Mouse (Mus musculus) embryo, embryonic 11 days (tissue): ENCODE results near the gene Cnot10.

ENCODE experiments used
- DNase-seq: peaks from one replicate; pipeline ENCODE4 v3.0.0-alpha.2; 2015

Gene Cnot10

DNA sequence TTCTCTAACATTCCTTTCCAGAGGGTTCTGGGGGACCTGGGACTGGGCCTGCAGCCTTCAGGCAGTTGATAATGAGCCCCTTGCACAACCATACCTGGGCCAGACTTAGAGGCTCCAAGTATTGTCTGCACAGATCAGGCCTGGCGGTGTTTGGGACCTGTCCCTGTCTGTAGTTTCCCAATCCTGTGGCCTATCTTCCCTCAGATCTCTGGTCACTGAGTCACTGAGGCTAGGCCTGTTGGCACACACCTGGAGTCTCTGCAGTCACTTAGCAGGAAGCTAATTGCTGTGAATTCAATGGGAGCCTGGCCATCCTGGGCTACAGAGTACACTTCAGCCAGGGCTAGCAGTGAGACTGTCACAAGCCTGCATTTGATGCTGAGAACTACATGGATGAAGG lies 64.0 kb downstream of the Cnot10 start:
- no peak for DNase-seq

DNA sequence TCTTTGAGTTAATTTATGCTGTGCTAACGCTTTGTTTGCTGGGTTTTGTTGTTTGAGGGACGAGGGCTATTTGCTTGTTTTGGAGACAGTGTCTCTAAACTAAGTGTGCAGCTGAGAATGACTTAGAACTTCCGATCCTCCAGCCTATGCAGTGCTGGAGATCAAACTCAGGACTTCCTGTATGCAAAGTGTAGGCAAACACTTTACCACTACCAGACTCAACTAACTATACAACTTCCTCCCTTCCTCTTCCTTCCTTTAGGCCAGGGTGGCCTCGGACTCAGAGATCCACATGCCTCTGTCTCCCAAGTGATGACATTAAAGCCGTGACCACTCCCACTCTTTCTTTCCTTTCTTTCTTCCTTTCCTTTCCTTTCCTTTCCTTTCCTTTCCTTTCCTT lies 66.5 kb downstream of the Cnot10 start:
- DNase-seq, result no peak

DNA sequence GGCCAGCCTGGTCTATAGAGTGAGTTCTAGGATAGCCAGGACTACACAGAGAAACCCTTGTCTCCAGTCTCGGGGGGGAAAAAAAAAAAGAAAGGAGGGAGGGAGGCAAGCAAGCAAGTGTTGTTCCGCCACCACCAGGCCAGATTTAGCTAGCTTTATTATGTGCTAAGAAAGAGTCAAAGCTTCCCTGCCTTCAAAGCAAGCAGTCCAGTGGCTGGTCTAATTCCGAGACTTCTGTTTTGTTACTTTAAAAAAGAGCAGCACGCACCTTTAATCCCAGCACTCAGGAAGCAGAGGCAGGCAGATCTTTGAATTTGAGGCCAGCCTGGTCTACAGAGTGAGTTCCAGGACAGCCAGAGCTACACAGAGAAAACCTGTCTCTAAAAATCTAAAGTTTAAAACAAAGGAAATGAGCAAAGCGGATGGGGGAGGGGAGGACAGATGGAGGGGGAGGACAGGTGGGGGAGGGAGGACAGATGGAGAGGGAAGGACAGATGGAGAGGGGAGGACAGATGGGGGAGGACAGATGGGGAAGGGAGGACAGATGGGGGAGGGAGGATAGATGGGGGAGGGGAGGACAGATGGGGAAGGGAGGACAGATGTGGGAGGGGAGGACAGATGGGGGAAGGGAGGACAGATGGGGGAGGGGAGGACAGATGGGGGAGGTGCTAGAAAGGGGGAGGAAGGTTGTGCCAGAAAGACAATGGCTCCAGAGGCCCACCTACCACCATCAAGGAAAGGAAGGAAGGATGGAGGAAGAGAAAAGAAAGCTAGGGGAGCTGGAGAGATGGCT lies 71.1 kb downstream of the Cnot10 start:
- no peak for DNase-seq

DNA sequence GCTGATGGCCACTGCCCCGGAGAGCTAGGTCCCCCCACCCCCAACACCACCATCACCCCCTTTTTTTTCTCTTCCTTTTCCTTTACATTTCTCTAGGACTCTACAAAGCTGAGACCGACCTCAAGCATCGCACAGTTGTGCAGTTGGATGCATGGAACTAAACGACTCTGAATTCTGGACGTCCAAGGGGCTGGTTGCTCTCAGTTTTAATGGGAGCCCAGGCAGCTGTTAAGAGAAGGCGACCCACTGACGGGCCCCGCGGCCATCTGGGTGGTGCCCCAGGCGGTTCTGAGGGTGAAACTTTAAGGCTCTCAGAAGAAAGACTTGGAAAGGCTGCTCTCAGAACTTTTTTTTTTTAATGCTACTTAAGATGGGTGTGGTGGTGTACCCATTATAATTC lies 75.3 kb downstream of the Cnot10 start:
- peak; percentile 59 for DNase-seq

DNA sequence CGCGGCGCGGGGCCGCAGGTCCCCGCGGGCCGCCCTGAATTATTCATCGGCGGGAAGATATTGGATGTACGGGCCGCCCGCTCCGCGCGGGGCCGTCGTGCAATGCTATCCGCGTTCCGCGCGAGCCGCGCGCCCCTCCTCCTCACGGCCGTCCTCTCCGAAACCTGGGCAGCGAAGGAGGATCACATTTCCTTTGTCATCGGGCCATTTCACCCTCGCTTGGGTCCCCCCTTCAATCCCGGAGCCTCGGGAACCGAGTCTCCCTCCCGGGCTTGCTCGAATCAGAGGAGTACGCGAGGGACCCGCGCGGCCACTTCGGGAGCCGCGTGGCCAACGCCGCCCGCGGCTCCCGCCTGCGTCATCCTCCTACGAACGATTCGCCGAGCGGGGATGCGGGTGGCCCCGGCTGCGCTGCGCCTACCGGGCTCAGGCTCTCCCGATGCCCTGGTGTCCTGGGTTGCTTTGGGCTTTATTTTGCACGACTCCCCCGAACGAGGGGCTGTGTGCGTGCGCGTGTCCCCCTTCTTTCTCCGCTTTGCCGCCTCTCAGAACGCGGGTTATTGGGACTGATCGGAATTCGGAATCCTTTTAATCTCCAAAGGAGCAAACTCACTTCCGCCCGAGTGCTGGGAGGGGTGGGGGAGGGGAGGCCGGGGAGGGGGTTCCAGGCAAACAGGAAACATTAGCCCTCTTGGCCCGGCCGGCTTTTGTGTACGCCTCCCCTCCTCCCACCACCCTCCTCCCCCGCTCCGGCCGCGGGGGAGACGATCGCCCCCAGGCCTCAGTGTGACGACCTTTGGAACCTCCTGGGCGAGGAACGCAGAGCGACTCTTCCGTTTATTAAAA lies 76.0 kb downstream of the Cnot10 start, which contains the start of gene Trim71:
TSS of gene Trim71 (minus strand) at position 609 of the 846 bp plus-strand sequence.
- peak; percentile 92 for DNase-seq

DNA sequence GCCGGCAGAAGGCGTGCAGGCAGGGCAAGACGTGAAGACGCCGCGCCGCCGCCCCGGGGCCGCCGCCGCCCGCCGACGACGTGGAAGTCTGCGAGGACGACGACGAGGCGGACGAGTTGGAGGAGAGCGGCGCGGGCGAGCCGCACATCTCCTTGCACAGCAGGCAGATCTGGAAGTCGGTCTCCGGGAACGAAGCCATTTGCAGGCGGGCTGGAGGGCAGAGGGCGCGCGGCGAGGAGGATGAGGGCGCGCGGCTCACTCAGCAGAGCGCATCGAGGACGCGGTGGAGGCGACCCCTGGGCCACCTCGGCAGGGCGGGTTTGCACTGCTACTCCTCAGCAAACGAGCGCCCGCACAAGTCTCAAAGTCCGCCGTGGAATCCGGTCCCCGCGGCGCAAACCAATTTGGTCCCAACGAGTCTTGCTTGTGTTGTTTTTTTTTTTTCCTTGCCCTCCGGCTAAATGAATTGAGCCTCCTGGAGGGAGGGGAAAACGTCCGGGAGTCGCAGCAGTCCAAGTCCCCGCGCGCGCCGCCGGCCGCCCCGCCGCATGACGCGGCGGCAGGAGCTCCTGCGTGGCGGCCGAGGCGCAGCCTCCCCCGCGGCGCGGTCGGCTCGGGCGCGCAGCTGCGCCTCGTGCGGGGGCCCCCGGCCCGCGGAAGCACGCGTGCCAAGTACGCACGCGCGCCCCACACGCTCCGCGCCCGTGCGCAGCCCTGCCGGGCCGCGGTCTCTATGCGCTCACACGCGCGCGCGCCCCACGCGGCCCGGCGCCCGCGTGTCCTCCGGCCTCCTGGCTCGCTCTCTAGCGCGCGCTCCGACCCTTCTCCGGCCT lies 76.8 kb downstream of the Cnot10 start:
- peak; percentile 80 for DNase-seq

DNA sequence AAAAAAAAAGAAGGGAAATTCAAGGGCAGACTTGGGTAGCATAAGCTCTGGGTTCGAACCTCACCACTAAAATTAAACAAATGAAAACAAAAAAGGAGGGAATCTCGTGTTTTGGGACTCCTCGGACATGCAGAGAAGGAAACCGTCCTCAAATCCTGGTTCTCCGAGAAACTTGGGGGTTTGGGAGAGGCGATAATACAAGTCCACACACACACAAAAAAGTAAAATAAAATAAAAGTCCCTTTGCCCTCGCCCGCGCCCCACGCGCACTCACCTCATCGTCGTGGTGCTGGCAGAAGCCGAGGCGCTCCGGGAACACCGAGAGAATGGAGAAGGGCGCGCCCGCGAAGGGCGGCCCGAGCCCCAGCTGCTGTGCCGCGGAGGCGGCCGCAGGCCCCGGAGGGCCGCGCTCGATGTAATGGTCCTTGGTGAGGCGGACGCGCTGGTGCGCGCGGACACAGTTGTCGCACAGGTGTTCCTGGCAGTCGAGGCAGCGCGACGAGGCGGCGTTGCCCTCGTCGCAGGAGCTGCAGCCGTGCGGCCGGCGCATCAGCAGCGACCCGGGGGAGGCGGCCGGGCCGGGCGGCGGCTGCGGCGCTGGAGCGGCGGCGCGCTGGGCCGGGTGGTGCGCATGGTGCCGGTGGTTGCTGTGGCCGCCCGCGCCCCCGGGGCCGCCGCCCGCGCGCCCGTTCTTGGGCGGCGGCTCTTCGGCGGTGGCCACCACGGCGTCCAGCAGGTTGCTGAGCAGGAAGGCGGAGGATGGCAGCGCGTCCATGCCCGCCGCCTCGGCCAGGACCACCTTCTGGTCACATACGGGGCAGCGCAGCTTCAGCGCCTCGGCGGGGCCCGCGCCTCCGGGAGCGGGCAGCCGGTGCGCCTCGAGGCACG lies 77.7 kb downstream of the Cnot10 start:
- DNase-seq, result peak; percentile 67

DNA sequence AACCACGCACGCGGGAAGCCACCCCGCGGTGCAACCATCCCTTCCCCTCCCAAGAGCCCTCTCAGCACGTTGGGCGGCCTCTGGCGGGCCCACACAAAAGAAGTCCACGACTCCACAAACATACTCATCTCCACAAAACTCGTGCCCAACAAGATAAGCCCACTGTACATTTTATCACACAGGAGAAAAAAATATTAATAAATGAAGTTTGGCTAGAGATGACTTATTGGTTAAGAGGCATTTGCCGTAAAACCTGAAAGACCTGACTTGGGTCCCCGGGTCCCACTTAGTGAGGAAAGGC lies 78.4 kb downstream of the Cnot10 start:
- peak; percentile 72 for DNase-seq

DNA sequence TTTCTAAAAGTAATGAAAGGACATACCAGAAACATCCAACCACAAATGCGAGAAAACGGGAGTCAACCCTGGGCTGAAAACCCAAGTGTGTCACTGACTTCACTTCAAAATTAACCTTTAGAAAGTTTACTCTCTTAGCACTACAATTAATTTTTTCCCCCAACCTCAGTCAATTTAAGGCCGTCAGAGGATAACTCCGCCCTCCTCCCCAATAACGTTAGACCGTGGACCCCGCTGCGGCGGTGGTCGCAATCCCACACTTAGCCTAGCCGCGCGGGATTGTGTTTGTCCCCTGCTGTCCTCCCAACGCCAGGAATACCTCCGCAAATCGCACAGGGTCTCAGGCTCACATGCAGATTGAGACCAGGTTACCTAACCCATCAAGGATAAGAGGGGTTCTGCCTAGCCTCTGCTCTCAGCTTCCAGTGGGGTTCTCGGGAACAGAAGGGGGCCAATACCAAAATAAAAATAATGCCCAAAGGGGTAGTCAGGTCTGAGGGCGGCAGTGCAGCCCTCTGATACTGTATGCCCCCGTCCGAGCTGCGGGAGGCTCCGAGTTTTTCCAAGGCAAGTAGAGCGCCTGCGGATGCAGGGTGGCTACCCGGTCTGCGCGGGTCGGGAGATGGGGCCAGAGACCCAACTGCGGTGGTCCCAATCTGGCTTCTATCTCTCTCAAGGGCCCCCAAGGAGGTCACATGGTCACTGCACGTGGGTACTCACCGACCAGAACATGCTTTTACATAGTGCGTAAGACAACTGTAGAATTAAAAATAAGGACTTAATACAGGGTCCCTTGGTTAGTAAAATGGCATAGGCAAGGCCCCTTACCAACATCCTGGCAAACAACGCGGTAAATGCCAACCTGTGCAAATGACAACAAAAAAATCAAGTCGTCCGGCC lies 79.0 kb downstream of the Cnot10 start:
- DNase-seq, result peak; percentile 69

DNA sequence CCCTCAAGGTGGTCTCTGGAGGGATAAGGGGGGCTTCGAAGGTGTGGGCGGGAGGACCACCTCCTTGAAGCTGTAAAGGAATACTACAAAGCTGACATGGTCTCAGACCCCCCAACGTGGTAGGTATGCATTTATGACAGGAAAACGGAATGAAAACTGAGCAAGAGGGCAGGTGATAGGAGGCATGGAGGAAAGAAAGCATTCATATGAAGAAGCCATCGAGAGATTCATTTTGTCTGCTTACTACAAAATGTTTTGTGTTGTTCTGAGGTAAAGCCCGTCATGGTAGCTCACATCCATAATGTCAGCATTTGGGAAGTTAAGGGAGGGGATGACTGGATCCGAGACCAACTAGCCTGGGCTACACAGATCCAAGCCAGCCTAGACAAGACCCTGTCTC lies 79.8 kb downstream of the Cnot10 start:
- DNase-seq, result no peak

DNA sequence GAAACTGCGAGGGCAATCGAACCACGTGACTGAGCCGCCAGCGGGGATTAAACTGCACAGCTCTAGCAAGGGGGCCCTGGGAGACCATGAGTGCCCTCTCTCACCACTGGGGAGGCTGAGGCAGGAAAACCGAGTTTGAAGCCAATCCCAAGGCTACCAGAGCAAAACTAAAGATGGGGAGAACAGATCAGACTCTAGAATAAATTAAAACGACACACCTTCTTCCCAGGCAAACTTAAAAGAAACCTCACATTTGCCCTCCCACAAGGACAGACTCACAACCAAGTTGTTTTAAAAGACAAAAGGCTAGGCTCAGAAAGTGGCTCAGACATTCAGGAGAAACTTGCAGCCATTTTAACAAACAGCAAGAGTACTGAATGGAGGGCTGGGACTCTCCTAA lies 82.9 kb downstream of the Cnot10 start:
- DNase-seq, result no peak

DNA sequence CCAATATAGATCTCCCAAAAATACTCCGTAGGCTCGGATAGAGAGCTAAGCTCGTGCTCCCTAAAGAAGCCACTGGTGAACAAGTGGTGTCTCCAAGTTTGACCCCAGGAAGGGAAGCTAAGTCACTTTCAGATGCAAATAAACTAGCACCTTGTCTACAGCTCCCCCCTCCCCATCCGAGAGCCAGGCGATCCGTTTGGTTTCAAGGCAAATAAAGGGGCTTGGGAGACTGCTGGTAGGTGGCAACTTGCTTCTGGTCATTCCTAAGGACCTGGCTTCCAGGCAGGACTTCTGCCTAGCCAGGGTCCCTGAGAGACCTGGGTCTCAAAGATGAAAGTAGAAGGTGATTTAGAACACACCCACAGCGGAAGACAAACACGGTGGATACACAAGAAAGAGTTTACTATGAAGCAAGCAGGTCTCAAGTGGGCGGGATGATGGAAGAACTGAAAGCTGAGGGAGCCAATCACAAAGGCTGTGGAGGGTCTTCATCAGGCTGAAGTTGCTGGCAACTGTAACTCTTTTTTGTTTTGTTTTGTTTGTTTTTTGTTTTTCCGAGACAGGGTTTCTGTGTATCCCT lies 83.6 kb downstream of the Cnot10 start:
- DNase-seq, result no peak

DNA sequence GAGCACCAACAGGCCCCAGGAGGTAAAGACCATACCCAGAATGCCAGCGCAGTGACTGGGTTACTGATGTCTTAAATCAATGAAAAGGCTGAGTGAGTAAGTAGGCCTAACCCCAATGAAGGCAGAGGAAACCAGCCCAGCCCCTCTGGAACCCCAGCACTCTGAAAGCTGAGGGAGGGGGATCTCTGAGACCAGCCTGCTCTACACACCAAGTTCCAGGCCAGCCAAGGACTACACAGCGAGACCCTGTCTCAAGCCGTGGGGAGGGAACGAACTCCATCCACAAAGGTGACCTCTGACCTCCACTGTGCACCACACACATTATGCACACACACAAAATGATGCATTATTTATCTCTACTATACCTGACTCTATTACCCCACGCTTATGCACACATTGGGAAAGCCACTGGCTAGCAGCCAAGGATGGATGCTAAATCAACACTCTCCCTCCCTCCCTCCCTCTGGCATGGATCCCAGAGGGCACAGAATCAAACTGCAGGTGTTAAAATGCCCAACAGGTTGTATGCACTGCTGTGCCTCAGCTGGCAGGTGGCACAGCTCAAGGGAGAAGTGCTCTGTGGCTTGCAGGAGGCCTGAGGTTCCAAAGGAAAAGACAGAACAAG lies 85.5 kb downstream of the Cnot10 start:
- DNase-seq, result no peak

DNA sequence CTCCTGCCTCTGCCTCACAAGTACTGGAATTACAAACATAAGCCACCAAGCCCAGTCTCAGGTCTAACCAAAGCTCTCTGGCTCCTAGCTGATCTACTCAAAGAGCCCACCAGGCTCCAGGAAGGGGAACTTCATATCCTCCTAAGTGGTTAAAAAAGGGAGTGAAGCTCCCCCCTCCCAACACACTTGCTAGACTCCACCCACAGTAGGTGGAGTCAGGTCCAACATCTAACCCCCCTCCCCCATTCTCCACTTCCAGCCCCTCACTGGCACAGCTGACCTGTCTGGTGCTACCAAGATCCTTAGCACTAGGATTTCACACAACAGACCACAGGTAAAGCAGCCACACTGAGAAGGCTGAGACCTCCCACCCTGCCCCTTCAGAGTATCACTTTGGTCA lies 86.2 kb downstream of the Cnot10 start:
- no peak for DNase-seq

DNA sequence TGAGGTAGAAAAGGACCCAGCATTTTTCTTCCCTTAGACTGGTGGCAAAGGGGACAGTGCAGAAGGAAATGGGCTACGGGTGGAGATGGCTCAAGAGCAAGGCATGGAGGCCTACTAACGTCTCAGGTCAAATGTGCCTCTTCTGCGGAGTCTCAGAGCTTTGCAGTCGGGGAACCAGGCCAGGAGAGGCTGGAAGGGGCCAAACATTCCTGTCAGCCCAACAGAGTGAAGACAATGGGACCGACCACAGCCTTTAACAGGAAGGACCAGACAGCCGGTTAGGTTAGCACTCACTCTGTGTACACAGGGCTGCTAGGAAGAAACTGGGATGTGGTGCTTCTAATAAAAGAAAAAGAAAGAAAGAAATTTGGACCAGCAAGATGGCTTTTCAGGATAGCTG lies 90.0 kb downstream of the Cnot10 start:
- no peak for DNase-seq

DNA sequence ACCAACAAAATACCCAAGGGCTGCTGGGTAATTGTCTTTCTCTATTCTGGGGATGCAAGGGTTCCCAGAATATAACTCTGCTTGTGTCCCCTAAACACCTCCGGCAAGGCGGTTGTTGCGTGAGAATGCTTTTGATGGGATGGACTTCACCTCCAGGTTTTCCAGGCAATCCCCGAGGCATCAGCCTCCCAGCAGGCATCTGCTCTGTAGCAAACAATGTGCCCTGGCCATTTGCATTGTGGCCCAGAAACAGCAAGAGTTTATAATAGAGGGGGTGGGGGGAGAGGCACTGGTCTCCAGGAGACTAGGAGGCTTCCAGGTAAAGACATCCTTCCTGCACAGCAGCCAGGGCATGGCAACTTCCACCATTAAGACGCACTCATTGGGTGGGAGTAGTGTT lies 90.9 kb downstream of the Cnot10 start:
- DNase-seq, result peak; percentile 74

DNA sequence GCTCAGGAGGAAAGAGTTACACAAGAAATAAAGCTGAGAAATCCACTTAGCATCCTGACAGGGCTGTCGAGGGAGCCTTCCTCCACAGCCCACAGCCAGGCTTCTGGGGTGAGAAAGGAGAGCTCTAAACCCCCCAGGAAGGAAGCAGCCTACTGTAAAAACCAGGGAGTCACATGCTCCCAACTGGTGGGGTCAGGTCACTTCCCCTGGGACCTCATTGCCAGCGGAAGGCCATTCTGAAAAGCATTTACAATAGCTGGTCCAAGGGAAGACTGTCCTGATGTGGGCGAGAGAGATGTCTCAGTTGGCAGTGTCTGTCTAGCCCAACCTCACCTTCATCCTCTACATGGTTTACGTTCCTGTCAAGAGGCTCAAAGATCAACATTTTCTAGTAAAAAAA lies 91.5 kb downstream of the Cnot10 start:
- DNase-seq, result no peak

DNA sequence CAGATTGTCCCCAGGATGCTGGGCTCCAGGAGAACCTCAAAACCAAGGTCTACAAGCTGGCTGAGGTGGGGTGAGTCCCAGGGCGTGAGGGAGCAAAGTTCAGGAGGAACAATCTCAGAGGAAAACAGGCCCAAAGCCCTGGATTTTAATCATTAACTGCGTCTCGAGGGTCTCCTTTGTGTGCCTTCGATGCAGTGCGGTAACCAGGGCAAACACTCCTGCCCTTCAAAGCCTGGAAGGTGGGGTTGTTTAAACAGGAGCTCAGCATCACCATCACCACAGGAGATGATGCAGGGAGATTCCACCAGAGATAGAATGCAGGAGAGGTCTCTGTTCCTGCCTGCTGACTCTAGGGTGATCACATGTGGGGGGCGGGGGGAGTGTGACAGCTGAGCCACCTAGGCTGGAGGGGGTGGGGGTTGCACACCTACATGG lies 92.3 kb downstream of the Cnot10 start:
- DNase-seq, result no peak

DNA sequence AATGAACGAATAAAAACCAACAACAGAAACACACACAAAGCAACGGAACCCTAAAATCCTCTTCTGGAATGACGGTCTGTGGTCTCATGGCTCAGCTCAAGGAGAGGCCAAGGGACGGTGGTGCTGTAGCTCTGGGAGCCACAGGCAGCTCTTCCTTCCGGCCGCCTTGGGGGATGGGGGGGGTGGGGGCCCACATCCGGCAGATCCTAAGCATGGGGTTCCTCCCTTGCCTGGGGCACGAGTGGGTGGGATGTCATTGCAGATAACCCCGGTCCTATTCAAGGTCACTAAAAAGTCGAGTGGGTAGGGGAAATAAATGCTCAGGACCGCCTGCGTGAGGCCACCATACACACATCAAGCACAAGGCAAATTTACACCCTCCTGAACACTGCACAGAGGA lies 93.2 kb downstream of the Cnot10 start:
- DNase-seq, result no peak

DNA sequence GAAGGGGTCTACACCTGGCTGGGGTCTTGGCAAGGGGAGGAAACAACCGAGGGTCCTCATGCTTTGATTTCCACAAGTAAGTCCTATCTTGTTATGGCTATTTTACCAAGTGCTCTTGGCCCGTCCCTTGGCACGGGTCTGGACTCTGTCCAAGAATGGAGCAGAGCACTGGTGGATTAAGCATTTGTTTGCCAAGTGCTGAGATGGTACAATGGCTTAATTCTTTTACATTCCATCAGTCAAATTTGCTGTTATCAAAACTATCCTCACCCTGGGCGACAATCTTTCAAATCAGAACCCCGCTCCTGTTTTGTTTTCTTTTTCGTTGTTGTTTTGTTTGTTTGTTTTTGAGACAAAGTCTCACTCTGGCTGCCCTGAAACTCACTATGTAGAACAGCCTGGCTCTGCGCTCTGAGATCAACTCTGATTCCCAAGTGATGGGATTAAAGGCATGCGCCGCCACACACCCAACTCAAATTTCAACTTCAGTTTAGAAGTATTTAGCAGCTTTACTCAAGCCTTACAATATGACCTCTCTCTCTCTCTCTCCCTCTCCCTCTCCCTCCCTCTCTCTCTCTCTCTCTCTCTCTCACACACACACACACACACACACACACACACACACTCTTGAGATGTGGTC lies 95.1 kb downstream of the Cnot10 start:
- DNase-seq, result no peak
